In genomic region chr1:19217391-19217790, GRCm38 (mm10) we compare ENCODE assay signal across 11 mouse cellular contexts. TPM values are rescaled to one million over a fixed set of nuclear protein-coding genes. Genes with fewer than 3 reads are reported as not detected.
DNase-seq lines count a peak whose midpoint lies in the region; ATAC-seq lines count a peak whose summit lies in the region.
"Had no signal": no experiment of that assay in that cellular context is flagged by ENCODE, and none has a peak within 500 bp of the region (broad histone marks: within the 10 kb centered on the region; RNA-seq: fewer than 3 reads in every experiment).

No protein-coding gene starts in this region.

- no peak overlapping the region for H3K27ac ChIP-seq in forebrain, embryonic 10.5 days
- H3K27ac ChIP-seq in forebrain, embryonic 16.5 days (ENCODE audit: low read length), result no peak overlapping the region
- no peak overlapping the region; the same call in 1 of the 2 replicates for H3K27ac ChIP-seq in embryonic facial prominence, embryonic 14.5 days (replicated peaks; ENCODE audit: low read depth, low read length)
- no peak overlapping the region for H3K27ac ChIP-seq in limb, embryonic 11.5 days (replicated peaks; ENCODE audit: low read depth, low read length)
- no peak overlapping the region for H3K27ac ChIP-seq in neural tube, embryonic 12.5 days
- H3K27ac ChIP-seq: heart, embryonic 10.5 days had no signal

- no peaks in the 10 kb centered on the region for H3K36me3 ChIP-seq in forebrain, embryonic 10.5 days (replicated peaks)
- no peaks in the 10 kb centered on the region for H3K36me3 ChIP-seq in forebrain, embryonic 16.5 days (ENCODE audit: control insufficient read depth, insufficient read depth)
- no peaks in the 10 kb centered on the region for H3K36me3 ChIP-seq in embryonic facial prominence, embryonic 14.5 days (ENCODE audit: control insufficient read depth, insufficient read depth, low read length)
- no peaks in the 10 kb centered on the region for H3K36me3 ChIP-seq in limb, embryonic 11.5 days (ENCODE audit: control insufficient read depth, insufficient read depth, low read length)
- no peaks in the 10 kb centered on the region for H3K36me3 ChIP-seq in neural tube, embryonic 12.5 days
- H3K36me3 ChIP-seq: heart, embryonic 10.5 days had no signal

- 3% methylated on average over 16 of the region's 16 CpGs for WGBS in forebrain, embryonic 10.5 days
- WGBS in forebrain, embryonic 16.5 days, result 2% methylated on average over 16 of the region's 16 CpGs
- 11% methylated on average over 16 of the region's 16 CpGs for WGBS in embryonic facial prominence, embryonic 14.5 days
- WGBS in limb, embryonic 11.5 days, result 4% methylated on average over 16 of the region's 16 CpGs
- WGBS in neural tube, embryonic 12.5 days, result 2% methylated on average over 16 of the region's 16 CpGs

- peaks cover 55% of the 10 kb centered on the region for H3K4me1 ChIP-seq in forebrain, embryonic 10.5 days
- H3K4me1 ChIP-seq in forebrain, embryonic 16.5 days (replicated peaks; ENCODE audit: control insufficient read depth, insufficient read depth, low read length), result no peaks in the 10 kb centered on the region
- H3K4me1 ChIP-seq in embryonic facial prominence, embryonic 14.5 days (ENCODE audit: control insufficient read depth, insufficient read depth, low read length), result no peaks in the 10 kb centered on the region
- H3K4me1 ChIP-seq in limb, embryonic 11.5 days (ENCODE audit: control insufficient read depth, insufficient read depth, low read length), result no peaks in the 10 kb centered on the region
- H3K4me1 ChIP-seq in neural tube, embryonic 12.5 days, result peaks cover 3% of the 10 kb centered on the region; the same call in 1 of the 2 replicates

- peak overlapping the region; percentile 52 for H3K4me3 ChIP-seq in forebrain, embryonic 10.5 days
- no peak overlapping the region for H3K4me3 ChIP-seq in forebrain, embryonic 16.5 days (replicated peaks; ENCODE audit: low read length)
- peak overlapping the region; percentile 15; the same call in 1 of the 2 replicates for H3K4me3 ChIP-seq in embryonic facial prominence, embryonic 14.5 days (ENCODE audit: low read depth, low read length)
- no peak overlapping the region for H3K4me3 ChIP-seq in limb, embryonic 11.5 days (ENCODE audit: low read depth, low read length)
- peak overlapping the region; percentile 13; the same call in 1 of the 2 replicates for H3K4me3 ChIP-seq in neural tube, embryonic 12.5 days
- H3K4me3 ChIP-seq: heart, embryonic 10.5 days had no signal

- DNase-seq in forebrain, embryonic 10.5 days (ENCODE audit: extremely low spot score, low spot score), result peak; percentile 29
- DNase-seq in embryonic facial prominence, embryonic 14.5 days (ENCODE audit: low spot score), result no peak
- DNase-seq in limb, embryonic 11.5 days (ENCODE audit: low spot score), result no peak
- DNase-seq in right cerebral cortex, postnatal 36 days (ENCODE audit: low spot score in 2 of 2), result no peak
- DNase-seq in urinary bladder, postnatal 25 days (ENCODE audit: low spot score), result no peak
- no peak for DNase-seq in spleen, adult 18-20 months
- DNase-seq: liver; lung, postnatal 14 days had no signal

- H3K9ac ChIP-seq in forebrain, embryonic 16.5 days (replicated peaks; ENCODE audit: low read depth, low read length), result no peak overlapping the region
- peak overlapping the region; percentile 41; the same call in 1 of the 2 replicates for H3K9ac ChIP-seq in embryonic facial prominence, embryonic 14.5 days (ENCODE audit: low read depth, low read length)
- no peak overlapping the region for H3K9ac ChIP-seq in limb, embryonic 11.5 days (ENCODE audit: low read length)
- 0 out of 2 replicates have a peak overlapping the region, but pooled peaks have one; percentile 2 for H3K9ac ChIP-seq in neural tube, embryonic 12.5 days

- no peak; the same call in 1 of the 2 replicates for ATAC-seq in forebrain, embryonic 16.5 days
- peak; percentile 27; the same call in 1 of the 2 replicates for ATAC-seq in embryonic facial prominence, embryonic 14.5 days (ENCODE audit: low read depth)
- 0 out of 2 replicates have a peak, but pooled peaks have one; percentile 17 for ATAC-seq in limb, embryonic 11.5 days (ENCODE audit: insufficient number of reproducible peaks, low FRiP score, low TSS enrichment, low read depth)
- peak; percentile 51 for ATAC-seq in neural tube, embryonic 12.5 days (ENCODE audit: low FRiP score, low read depth)

- H3K9me3 ChIP-seq in forebrain, embryonic 10.5 days, result no peaks in the 10 kb centered on the region
- no peaks in the 10 kb centered on the region for H3K9me3 ChIP-seq in forebrain, embryonic 16.5 days (ENCODE audit: control insufficient read depth, low read length)
- no peaks in the 10 kb centered on the region for H3K9me3 ChIP-seq in embryonic facial prominence, embryonic 14.5 days (ENCODE audit: control insufficient read depth, low read length)
- H3K9me3 ChIP-seq in limb, embryonic 11.5 days (ENCODE audit: control insufficient read depth, low read length), result no peaks in the 10 kb centered on the region
- H3K9me3 ChIP-seq in neural tube, embryonic 12.5 days, result no peaks in the 10 kb centered on the region
- H3K9me3 ChIP-seq: heart, embryonic 10.5 days had no signal

- H3K27me3 ChIP-seq in forebrain, embryonic 10.5 days (ENCODE audit: poor library complexity, severe bottlenecking), result peaks cover 100% of the 10 kb centered on the region
- H3K27me3 ChIP-seq in forebrain, embryonic 16.5 days (replicated peaks; ENCODE audit: control insufficient read depth, insufficient read depth, low read length), result peaks cover 82% of the 10 kb centered on the region
- peaks cover 93% of the 10 kb centered on the region for H3K27me3 ChIP-seq in embryonic facial prominence, embryonic 14.5 days (replicated peaks; ENCODE audit: control insufficient read depth, insufficient read depth, low read length)
- H3K27me3 ChIP-seq in limb, embryonic 11.5 days (ENCODE audit: control insufficient read depth, insufficient read depth, low read length), result peaks cover 64% of the 10 kb centered on the region
- H3K27me3 ChIP-seq in neural tube, embryonic 12.5 days (replicated peaks), result peaks cover 92% of the 10 kb centered on the region

- no peak overlapping the region for H3K4me2 ChIP-seq in forebrain, embryonic 16.5 days (ENCODE audit: low read length)
- H3K4me2 ChIP-seq in embryonic facial prominence, embryonic 14.5 days (ENCODE audit: low read depth, low read length), result peak overlapping the region; percentile 52
- no peak overlapping the region for H3K4me2 ChIP-seq in limb, embryonic 11.5 days (ENCODE audit: low read depth, severe bottlenecking)
- H3K4me2 ChIP-seq in neural tube, embryonic 12.5 days (replicated peaks), result peak overlapping the region; percentile 61

RNA-seq across cellular contexts. Expression of gene Tfap2b, which starts 8.7 kb away (rescaled TPM):
- 29.8 and 32.2 TPM in 2 replicates for polyA plus RNA-seq in forebrain, embryonic 10.5 days (2016; fragmentation: Nextera tagmentation; extraction: Ambion mirVana)
- 2.4 and 3.0 TPM in 2 replicates for polyA plus RNA-seq in forebrain, embryonic 16.5 days (2015; fragmentation: Nextera tagmentation; extraction: Ambion mirVana)
- 15.1 and 20.3 TPM in 2 replicates for polyA plus RNA-seq in embryonic facial prominence, embryonic 14.5 days (2014; fragmentation: Nextera tagmentation; extraction: Ambion mirVana)
- polyA plus RNA-seq in limb, embryonic 11.5 days (2014; fragmentation: Nextera tagmentation; extraction: Ambion mirVana), result 31.3 and 37.7 TPM in 2 replicates
- 78.6 and 88.6 TPM in 2 replicates for polyA plus RNA-seq in neural tube, embryonic 12.5 days (2016; fragmentation: Nextera tagmentation; extraction: Ambion mirVana)

Comparison
In these comparisons a context has a peak if more than half of its experiments do, and no peak if none do; other contexts are left out.
1. H3K4me3 ChIP-seq: peak in forebrain, embryonic 10.5 days (single experiment), embryonic facial prominence, embryonic 14.5 days (single experiment) and neural tube, embryonic 12.5 days (single experiment); none in forebrain, embryonic 16.5 days (single experiment) and limb, embryonic 11.5 days (single experiment).
2. H3K4me2 ChIP-seq: peak in embryonic facial prominence, embryonic 14.5 days (single experiment) and neural tube, embryonic 12.5 days (single experiment); none in forebrain, embryonic 16.5 days (single experiment) and limb, embryonic 11.5 days (single experiment).
3. H3K9ac ChIP-seq: peak in embryonic facial prominence, embryonic 14.5 days (single experiment) and neural tube, embryonic 12.5 days (single experiment); none in forebrain, embryonic 16.5 days (single experiment) and limb, embryonic 11.5 days (single experiment).